Mouse (Mus musculus): ENCODE data around the gene Bmp5.

DNA sequence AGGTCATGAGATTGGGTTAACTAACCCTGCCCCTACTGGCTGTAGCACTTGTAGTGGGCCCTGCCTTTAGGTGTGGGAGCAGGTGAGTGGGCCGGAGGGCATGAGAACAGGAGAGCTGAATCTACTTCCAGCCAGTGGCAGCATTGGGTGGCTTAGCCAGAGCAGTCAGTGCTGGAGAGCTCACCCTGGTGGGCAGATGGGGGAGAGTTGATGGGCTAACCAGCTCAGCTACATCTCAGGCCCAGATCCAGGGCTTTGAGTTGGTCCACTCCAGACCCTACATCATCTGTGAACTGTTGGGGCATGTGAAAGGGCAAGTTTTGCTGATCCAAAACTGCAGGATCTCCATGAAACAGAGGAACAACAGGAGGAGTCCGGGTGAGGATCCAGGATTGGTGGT, 8.4 kb downstream of the Bmp5 start:
- no peak for TF ChIP-seq MAFK (IDR thresholded peaks at IDR 0.05; ENCODE audit: insufficient read depth, low read depth, low read length)
- no peak for TF ChIP-seq CHD2 (IDR thresholded peaks at IDR 0.05; ENCODE audit: low read depth, low read length)
- no peak for TF ChIP-seq ZNF384 (IDR thresholded peaks at IDR 0.05; ENCODE audit: low read depth, low read length)
- no peak for TF ChIP-seq ZC3H11A (IDR thresholded peaks at IDR 0.05; ENCODE audit: borderline replicate concordance, low read depth, low read length)
- TF ChIP-seq HCFC1 (IDR thresholded peaks at IDR 0.05; ENCODE audit: borderline replicate concordance, insufficient read depth, low read length) = no peak
